Mouse (Mus musculus) regulatory T cell (primary cell): ENCODE data around the gene Olfr456.
"Not testable (repeated sequence)": the region's sequence is repeated elsewhere in the genome, so short reads cannot be mapped to it uniquely, and the experiment has no call there.

Experiments
- in situ Hi-C: fragments of 300-600 bp; cut with MboI, MseI; formaldehyde crosslinking; loops from one replicate; pipeline ENCODE4 v1.15.1; 2025; ENCODE audit warnings: high pct_unique_total_duplicates

Olfr456 gene

DNA sequence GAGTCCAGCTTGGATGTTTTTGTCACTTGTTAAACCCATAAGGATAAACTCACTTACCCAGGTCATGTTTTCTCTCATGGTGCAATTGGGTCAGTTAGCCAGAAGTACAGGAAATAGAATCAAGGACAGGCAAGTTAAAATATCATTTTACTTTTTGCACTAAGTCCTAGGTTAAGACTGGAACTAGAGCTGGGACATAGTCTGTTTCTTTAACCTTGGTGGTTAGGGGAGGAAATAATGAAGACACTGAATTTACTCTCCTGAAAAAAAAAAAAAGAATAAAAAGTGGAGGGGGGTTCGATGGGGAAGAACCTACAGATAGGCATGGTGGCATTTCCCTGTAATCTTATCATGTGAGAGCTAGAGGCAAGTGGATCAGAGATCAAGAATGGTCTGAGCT, at the start of gene Olfr456:
Gene Olfr456, minus strand, starts transcription at position 101 of the 400 bp plus-strand sequence.
- in situ Hi-C loops, result no loop called here

DNA sequence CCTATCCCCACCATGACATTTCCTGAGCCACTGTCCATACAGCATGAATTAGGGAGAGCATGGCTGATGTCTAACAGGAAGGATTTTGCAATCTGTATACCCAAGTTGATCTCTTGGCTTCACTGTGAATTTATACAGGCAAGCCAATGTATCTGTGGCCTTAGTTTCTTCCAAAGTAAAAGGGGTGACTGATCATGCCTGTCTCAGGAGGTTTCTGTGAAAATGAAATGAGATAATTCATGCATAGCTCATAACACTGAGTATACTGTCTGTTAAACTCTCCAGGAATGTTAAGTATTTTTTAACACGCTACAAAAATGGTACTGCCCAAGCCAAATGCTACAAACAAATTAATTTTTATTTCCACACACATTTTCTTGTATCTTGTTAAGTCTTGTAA, 26.4 kb upstream of the Olfr456 start:
- in situ Hi-C loops, result no loop called here

DNA sequence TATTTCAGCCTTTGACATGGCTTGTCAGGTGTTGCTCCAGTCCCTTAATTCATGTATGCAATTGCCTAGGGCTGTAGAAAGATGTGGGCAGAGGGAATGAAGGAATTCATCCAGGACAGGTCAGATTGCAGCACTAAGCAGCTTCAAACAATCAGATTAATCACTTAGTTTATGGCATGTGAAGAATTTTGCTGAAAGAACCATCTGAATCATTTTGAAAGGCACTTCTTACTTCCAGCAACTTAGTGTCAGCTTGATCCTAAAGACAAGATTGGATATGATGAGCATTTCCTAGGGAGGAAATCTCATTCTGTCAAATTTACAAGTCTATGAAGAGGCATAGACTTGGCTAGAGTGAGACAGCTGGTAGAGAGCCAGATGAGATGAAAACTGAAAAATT, 22.3 kb upstream of the Olfr456 start:
- in situ Hi-C loops, result no loop called here

DNA sequence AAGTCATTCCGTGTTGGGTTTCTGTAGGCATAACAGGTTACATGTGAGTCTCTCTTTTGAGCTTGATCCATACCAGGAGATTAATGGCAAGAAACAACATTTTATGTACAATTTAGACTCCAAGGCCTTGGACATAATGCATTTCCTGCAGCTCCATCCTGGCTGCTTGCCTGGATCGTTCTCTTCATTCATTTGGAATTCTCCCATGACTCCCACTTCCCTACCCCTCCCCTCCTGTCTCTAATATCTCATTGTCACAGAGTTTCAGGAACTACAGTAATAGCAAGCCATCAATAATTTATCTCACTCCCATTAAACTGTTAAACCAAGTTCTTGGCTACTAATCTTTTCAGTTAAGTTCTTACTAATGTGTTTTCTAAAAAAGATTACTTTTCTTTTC, 16.5 kb upstream of the Olfr456 start:
- in situ Hi-C loops, result no loop called here

DNA sequence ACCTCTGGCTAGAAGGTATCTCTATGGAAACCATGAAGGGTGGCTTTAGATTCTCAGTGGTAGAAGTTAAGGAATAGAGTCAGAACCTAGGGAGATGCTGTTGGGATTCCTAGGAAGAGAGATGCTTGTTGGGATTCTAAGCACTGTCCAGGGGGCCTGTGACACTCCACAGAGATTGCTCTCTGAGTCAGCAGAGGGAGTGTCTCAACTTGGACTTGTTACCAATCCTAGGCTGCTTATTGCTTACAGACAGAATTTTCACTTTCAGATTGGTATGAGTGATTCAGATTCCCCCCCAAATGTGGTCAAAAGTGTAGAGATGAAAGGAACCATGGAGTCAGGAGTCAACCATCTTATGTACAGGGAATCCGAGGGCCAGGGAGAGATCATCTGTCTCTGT, 2.7 kb upstream of the Olfr456 start:
- in situ Hi-C loops, result no loop called here

DNA sequence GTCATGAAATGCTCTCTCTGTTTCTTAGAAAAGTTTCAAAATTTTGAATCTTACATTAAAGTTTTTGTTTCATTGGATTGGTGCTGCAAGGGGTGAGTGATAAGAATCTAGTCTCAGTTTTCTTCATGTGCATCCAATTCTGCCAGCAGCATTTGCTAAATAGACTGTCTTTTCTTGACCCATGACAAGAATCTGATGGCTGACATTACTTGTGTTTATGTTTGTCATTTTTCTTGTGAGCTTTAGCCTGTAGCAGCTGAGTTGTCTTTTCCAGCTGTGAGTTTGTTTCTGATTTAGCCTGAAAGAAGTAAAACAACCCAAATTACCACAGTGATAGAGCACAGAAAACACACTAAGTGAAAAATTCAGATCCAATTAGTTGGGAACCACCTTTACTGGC, 2.4 kb downstream of the Olfr456 start:
- in situ Hi-C loops, result no loop called here

DNA sequence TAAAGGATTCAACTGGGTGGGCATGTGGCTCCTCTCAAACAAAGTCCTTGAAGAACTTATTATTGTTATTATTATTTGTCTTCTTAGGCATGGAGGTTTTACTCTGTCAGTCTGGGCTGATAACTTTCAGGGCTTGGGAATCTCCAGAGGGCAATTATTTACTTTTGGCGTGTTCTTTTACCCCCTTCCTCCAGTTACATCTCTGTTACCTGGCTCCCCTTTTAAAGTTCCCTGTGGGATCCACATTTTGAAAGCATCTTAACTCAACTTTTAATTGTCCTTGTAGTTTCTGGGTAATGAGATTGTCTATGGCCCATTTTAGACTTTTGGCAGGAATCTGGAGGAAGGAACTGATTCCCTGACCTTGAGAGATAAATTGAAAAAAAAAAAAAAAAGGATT, 10.8 kb downstream of the Olfr456 start, which contains the start of gene Olfr457:
Gene Olfr457, minus strand, starts transcription at position 101 of the 400 bp plus-strand sequence.
- in situ Hi-C loops, result no loop called here

DNA sequence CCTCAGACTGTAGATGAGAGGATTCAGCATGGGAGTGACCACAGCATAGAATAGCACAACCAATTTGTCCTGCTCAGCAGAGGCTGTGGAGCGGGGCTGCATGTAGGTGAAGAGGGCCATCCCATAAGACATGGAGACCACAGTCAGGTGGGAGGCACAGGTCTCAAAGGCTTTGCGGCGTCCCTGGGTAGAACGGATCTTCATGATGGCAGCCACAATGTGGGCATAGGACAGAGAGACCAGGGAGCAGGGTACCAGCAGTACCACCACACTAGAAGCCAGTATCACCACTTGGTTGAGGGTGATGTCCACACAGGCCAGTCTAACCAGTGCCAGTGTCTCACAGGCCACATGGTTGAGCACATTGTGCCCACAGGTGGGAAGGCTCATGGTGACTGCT, 15.7 kb downstream of the Olfr456 start:
- in situ Hi-C loops, result not testable (repeated sequence)

DNA sequence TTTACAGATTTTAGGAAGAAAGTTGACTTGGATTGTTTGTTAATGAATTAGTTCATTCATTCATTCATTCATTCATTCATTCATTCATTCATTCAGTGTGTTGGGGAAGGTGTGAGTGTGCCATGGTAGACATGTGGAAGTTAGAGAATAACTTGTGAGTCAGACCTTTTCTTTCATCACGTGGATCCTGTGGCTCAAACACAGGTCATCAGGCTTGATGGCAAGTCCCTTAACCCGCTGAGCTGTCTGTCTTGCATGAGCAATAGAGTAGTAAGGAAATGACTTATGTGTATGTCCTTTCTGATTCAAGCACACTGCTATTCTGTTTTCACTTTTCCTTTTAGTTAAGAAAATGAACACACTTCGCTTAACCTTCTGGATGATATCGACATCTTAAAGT, 16.5 kb downstream of the Olfr456 start:
- in situ Hi-C loops, result no loop called here

DNA sequence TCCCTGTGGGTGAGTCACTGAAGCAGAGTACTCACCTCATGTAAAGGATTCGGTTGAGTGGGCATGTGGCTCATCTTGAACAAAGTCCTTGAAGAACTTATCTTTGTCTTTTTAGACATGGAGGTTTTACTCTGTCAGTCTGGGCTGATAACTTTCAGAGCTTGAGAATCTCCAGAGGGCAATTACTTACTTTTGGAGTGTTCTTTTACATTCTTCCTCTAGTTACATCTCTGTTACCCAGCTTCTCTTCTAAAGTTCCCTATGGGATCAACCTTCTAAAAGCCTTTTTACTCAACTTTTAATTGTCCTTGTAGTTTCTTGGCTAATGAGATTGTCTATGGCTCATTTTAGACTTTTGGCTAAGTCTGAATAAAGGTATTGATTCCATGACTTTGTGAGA, 21.9 kb downstream of the Olfr456 start, which contains the start of gene Olfr458:
Gene Olfr458, minus strand, starts transcription at position 101 of the 400 bp plus-strand sequence.
- in situ Hi-C loops, result no loop called here

DNA sequence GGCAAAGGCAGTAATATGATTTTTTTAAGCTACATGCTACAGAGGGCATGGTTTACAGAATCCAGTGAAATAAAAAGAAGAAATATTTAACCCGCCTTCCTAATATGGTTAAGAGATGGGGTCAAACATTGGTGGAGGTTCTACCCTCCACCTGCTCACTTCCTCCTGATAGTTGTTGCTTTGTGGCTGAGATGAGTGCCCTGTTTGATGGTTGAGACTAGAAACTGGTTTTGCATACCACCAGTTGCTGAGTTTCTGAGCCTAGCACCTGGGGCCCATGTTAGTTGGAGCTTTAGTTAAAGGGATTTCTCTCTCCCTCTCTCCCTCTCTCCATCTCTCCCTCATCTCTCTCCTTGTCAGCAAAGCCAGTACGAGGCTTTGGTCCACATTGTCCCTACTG, 39.6 kb downstream of the Olfr456 start:
- in situ Hi-C loops, result no loop called here

DNA sequence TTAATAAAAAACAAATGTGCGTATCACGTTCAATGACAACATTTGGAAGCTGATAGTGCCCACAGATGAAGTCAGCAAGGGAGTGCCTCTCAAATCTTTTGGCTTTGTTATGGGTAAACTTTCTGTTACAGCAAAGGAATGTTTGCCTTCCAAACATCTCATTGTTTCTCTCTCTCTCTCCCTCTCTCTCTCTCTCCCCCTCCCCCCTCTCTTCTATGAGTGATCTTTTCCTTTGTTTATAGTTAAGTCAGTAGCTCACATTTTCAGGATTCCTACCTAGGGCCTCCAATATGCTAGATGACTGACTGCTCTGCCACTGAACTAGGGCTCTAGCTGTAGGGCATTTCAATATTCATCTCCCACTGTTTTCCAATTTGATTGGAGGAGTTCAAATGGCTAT, 42.5 kb downstream of the Olfr456 start:
- in situ Hi-C loops, result no loop called here

DNA sequence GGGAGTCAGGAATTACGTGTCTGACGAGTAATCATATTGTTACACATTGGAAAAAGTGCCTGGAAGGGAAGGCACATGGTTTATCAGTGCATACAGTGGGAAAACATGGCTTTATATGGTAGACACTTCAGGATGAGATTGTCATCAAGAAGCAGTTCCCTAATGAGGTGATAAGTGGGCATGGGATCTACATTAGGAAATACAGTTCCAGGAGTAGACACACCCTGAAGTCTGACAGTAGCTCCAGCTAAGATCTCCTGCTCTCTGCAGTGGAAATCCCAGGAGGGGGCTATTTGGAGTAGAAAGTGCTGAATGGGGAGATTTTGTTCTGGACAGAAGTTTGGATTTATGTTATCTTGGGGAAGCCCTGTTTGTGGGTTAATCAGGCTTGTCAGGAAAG, 45.6 kb downstream of the Olfr456 start:
- in situ Hi-C loops, result no loop called here
